Mouse (Mus musculus) liver, embryonic 14.5 days (tissue): ENCODE data around the gene Mob2.

Source experiments
- CTCF ChIP-seq: IDR thresholded peaks from 2 replicates; pipeline ENCODE4 v1.5.1; 2016; ENCODE audit warnings: antibody characterized with exemption, low read depth, control low read depth
- EP300 ChIP-seq: IDR thresholded peaks from 2 replicates; pipeline ENCODE4 v1.6.1; 2016; ENCODE audit warnings: antibody characterized with exemption, low read depth

DNA sequence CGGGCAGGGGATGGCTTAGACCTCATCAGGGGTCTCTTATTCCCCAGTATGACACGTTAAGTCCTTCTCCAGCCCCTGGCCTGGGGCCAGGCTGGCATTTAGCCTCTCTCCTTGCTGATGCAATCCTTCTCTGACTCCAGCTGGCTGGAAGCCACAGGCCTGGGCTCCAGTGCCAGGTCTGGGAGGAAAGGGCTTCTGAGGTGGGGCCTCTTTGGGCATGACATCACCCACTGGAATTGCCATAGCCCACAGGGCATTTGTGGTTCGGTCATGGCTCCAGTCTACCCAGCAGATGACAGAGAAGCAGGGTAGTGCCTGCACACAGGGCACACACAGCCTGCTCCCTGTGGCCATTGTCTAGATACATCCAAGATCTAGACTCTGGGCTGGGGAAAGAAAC lies 24.0 kb upstream of the Mob2 start:
- TF ChIP-seq CTCF (no peak), EP300 (no peak)
